Mouse (Mus musculus): ENCODE data around the gene Mdm2. TPM values are rescaled to one million over a fixed set of nuclear protein-coding genes. Genes with fewer than 3 reads are reported as not detected.
A peak's percentile ranks its signal among the peaks of the same experiment; 100 is the strongest.
"Not testable (repeated sequence)": the region's sequence is repeated elsewhere in the genome, so short reads cannot be mapped to it uniquely, and the experiment has no call there.

The Mdm2 gene
- total RNA-seq, 2 experiments from 2014 or later, result 58.7 to 65.5 TPM

DNA sequence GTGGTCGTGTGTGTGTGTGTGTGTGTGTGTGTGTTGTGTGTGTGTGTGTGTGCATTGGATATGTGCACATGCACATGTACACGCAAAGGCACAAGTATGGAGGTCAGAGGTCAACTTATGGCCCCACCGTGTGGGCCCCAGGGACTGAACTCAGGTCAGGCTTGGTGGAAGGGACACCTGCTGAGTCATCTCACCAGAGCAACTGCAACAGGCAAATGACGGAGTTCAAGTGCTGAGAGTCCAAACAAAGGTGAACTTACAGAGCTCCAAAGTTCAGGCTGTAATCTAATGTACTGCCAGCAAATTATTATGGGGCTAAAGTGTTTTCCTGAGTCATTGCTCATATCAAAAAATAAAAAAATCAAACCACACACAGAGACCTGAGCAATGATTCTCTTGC is 26.5 kb upstream of the Mdm2 start:
- Histone ChIP-seq H3K4me3 (no peak overlapping the region), H3K27ac (no peak overlapping the region)
- no peak for DNase-seq (ENCODE audit: extremely low spot score in 1 of 2, low spot score in 2 of 2)
- intact Hi-C loops (cut with DNase I), result no loop called here
- no peak for TF ChIP-seq CTCF (IDR thresholded peaks at IDR 0.05)

DNA sequence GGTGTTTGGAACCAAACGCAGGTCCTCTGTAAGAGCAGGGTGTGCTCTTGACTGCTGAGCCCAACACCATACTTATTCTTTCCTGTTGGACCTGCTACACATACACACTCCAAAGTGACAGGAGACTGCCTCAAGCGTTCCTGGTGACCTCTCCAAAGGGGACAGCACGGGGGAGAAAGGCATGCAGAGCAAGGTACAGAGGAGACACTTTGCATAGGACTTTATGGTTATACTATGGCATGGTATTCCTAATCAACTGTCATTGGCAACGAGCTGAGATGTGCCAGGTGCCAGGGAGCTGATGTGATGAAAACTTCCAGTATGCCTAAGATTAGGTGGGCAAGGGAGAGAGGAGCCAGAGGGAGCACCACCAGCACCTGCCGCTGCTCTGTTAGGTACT is 26.0 kb upstream of the Mdm2 start:
- H3K4me3 ChIP-seq, result no peak overlapping the region
- no peak for DNase-seq (ENCODE audit: extremely low spot score in 1 of 2, low spot score in 2 of 2)
- no peak for TF ChIP-seq CTCF (IDR thresholded peaks at IDR 0.05)
- intact Hi-C loops (cut with DNase I), result no loop called here
- no peak overlapping the region for H3K27ac ChIP-seq

DNA sequence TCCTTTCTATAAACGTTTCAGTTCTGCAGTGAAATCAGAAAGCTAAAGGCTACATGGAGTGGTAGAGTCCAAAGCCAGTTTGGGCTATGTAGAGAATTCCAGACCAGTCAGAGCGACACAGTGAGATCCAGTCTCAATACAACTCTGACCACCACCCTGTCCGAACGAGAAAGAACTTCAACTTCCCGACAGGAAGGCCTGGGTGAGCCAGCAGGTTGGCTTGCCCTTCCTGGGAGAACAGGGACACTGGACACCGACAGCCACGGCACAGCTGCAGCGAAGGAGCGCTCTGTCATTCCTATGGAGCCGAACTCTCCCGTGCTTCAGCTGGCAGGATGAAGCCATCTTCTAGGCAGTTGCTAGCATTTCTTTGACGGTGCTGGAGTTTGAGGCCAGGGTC is 24.8 kb upstream of the Mdm2 start:
- intact Hi-C loops (cut with DNase I); DNase-seq (ENCODE audit: extremely low spot score in 1 of 2, low spot score in 2 of 2); H3K4me3 ChIP-seq; H3K27ac ChIP-seq: not testable (repeated sequence)

DNA sequence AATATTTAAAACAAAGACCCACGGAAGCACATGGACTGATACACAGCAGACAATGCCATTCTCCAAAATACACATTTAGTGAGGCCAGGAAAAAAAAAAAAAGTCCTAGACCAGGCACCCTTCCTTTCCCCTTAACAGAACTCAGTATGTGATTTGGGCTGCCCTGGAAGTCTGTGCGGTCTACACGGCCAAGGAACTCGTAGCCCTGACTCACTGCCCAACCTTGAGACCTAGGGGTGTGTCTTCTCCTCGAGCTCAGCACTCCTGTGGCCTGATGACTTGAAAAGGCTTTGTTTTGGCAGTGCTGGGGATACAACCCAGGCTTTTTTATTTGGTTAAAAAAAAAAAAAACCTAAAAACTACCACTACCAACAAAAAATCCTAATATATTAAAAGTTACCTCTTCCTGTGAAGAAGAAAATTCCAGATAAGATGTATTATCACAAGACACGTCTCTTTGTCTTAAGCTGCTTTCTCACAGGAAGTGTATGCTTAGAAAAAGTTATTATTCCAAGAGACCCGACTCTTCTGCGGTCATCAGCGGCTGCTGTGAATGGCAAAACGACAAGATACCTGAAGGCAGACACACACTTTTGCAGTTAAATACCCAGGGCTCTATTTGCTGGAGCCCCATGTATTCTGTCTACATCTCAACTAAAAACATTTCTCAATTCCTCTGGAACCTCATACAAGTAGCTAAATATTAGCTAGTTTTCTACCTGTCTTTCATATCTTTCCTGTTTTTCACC is 23.7 kb upstream of the Mdm2 start:
- H3K4me3 ChIP-seq; H3K27ac ChIP-seq; DNase-seq (ENCODE audit: extremely low spot score in 1 of 2, low spot score in 2 of 2); intact Hi-C loops (cut with DNase I): not testable (repeated sequence)

DNA sequence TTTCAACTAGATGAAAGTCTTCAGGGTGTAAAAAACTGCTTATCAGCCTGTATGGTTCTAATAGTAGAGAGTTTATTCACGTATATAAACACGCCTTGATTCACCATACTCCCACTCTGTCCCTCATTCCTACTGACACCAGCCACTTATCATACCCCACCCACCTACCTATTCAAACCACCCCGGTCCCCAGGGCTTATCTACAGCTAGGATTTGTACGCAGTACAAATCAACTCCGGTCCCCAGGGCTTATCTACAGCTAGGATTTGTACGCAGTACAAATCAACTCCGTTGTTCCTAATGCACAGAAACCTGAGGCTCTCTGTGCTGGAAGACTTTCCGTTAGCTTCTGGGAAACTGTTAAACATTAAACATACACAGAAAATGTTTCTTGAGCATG is 23.1 kb upstream of the Mdm2 start:
- H3K27ac ChIP-seq; intact Hi-C loops (cut with DNase I); DNase-seq (ENCODE audit: extremely low spot score in 1 of 2, low spot score in 2 of 2); H3K4me3 ChIP-seq: not testable (repeated sequence)

DNA sequence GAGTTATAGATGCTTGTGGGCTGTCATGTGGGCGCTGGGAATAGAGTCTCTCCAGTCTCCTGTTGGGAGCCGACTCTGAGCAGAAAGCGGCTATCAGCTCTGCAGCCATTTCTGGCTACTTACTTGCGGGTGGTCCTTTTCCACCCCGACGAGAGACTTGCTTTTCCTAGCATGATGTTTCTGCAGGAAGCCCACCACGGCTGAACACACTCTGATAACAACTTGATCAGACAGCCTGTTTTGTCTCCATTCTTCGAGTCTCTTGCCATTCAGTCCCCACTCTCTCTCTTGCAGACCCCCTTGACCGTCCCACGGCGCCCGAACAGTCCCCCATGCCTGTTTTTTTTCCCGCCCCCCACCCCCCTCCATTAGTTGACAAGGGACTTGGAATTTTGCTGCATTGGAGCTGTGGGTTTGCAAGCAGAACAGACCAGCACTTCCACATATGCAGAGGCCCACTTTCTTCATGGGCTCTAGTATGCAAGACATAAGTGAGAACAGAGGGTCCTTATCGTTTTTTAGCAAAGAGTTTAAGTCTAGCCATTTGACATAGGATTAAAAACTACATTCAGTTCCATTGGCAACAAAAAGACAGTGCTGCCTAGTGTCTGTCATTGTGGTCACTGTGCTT is 22.5 kb upstream of the Mdm2 start:
- intact Hi-C loops (cut with DNase I), result no loop called here
- Histone ChIP-seq H3K27ac (no peak overlapping the region), H3K4me3 (no peak overlapping the region)
- DNase-seq (ENCODE audit: extremely low spot score in 1 of 2, low spot score in 2 of 2), result no peak
- TF ChIP-seq CTCF (IDR thresholded peaks at IDR 0.05), result no peak

DNA sequence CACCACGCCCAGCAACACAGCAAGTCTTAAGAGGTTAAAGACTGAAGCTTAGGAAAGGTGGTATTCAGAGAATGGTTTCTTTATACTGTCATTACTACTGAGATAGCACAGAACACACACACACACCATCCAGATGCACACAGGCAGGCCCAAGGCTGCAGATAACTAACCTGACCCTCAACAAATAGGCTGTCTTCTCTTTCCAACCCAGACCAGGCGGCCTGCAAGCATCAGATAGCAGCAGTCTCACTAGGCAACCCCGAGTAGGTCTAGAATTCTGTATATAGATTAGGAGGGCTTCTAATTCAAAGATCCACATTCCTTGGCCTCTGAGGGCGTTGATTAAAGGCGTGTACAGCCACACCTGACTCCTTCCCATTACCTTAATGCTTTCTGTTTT is 21.6 kb upstream of the Mdm2 start:
- H3K4me3 ChIP-seq, result no peak overlapping the region
- intact Hi-C loops (cut with DNase I), result no loop called here
- no peak overlapping the region for H3K27ac ChIP-seq
- TF ChIP-seq CTCF (IDR thresholded peaks at IDR 0.05), result no peak
- no peak for DNase-seq (ENCODE audit: extremely low spot score in 1 of 2, low spot score in 2 of 2)

DNA sequence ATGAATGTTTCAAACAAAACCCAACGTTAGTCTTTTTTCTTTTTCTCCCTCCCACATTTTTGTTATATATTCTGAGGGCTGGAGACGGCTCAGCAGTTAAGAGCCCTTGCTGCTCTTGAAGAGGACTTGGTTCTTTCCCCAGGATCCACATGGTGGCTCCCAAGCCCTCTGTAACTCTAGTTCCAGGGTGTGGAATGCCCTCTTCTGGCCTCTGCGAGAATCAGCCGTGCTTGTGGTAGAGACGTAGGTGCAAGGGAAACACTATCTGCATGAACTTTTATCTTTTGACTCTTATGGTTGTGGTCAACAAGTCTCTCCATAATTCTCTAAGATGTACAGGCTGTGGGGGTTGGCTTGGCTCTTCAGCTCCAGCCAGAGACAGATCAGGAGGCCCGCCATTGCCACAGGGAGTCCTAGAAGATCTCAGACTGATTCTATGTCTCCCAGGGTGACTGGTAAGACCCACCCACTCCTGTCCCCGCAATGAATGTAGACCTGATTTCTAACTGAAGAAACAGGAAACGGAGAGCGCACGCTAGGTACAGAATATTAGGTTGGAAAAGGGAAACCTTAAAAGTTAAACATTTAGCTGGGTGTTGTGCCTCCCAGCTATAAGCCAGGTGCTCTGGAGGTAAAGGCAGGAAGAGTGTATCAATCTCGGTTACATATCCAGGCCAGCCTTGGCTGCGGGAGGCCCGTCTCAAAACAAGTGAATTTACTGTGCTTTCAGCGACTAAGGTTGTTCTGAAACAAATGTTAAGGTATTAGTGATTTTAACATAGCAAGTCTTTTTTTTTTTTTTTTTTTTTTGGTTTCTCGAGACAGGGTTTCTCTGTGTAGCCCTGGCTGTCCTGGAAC is 20.9 kb upstream of the Mdm2 start:
- DNase-seq (ENCODE audit: extremely low spot score in 1 of 2, low spot score in 2 of 2), result peak in 1 of 2 experiments; percentile 35
- peak; percentile 60 for TF ChIP-seq CTCF (IDR thresholded peaks at IDR 0.05)

DNA sequence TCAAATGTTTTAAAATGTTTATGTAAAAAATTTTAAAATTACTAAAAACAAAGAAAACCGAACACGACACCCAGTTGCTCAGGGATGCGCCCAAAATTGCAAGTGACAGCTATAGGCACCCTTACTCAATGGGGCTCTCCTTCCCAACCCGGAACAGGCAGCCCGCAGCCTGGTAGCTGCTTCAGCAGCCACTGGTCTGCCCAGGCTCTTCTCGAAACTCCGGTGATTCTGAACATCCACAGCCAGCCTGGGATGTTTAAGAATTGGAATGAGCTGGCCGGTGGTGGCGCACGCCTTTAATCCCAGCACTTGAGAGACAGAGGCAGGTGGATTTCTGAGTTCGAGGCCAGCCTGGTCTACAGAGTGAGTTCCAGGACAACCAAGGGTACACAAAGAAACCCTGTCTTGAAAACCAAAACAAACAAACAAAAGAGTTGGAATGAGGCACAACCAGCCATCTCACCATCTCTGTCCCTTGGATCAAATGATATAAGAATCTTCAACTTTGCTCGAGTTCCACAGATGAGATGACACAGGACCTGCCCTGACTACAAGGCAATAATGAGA is 20.2 kb upstream of the Mdm2 start:
- Histone ChIP-seq H3K27ac (no peak overlapping the region), H3K4me3 (no peak overlapping the region)
- intact Hi-C loops (cut with DNase I), result no loop called here
- no peak for TF ChIP-seq CTCF (IDR thresholded peaks at IDR 0.05)
- DNase-seq (ENCODE audit: extremely low spot score in 1 of 2, low spot score in 2 of 2), result no peak

More for the DNA sequence above, 20.9 kb upstream of the Mdm2 start:
- intact Hi-C loops (cut with DNase I), result no loop called here
- Histone ChIP-seq H3K27ac (no peak overlapping the region), H3K4me3 (no peak overlapping the region)

DNA sequence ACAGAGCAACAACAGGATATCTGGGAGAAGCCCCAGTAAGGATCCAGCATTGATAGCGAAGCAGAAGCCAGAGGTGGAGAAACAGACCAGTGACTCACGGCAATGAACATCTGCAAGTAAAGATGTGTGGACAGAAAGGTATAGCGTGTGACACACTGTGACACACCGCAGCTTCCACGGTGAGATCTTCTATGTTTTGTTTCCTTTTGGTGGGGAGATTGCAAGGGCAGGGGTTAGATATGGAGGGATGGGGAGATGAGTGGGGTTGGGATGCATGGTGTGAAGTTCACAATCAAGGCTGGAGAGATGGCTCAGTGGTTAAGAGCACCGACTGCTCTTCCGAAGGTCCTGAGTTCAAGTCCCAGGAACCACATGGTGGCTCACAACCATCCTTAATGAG is 19.6 kb upstream of the Mdm2 start:
- Histone ChIP-seq H3K4me3 (no peak overlapping the region), H3K27ac (no peak overlapping the region)
- no peak for TF ChIP-seq CTCF (IDR thresholded peaks at IDR 0.05)
- intact Hi-C loops (cut with DNase I), result no loop called here
- no peak for DNase-seq (ENCODE audit: extremely low spot score in 1 of 2, low spot score in 2 of 2)

DNA sequence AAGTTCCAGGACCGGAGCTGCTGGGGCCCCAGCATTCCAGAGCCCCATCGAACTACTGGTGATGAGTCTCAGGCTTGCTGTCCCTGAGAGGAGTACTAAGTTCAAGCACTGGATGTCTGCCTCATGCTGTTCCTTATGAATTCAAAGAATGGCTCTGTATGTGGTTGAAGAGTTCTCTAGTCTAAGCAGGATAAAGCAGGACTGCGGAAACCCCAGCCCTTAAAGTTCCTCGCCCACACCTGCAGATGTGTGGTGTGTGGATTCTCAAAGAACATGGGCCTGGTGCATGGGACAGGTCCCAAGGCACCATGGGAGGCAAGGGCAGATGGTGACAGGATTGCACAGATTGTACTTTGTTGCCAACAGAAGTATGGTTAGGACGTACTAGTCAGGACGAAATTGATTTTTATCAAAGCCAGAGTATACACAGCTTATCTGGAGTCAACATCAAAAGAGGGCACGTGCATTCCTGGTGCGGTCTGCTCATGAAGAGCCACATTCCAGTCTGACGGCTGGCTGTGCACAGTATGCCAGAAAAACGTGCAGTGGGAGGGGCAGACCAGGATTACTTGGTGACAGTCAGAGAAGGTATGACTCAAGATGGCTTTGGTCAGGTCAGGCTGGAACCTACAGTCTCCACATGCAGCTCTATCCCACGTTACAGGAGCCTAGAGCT is 18.7 kb upstream of the Mdm2 start:
- DNase-seq (ENCODE audit: extremely low spot score in 1 of 2, low spot score in 2 of 2), result no peak

More for the DNA sequence above, 18.7 kb upstream of the Mdm2 start:
- no peak for TF ChIP-seq CTCF (IDR thresholded peaks at IDR 0.05)
- intact Hi-C loops (cut with DNase I), result no loop called here
- Histone ChIP-seq H3K27ac (no peak overlapping the region), H3K4me3 (no peak overlapping the region)
